Mouse (Mus musculus) testis, postnatal 10 days (tissue): ENCODE data around the gene Foxi1.

Experiments used
- DNase-seq: peaks from one replicate; pipeline ENCODE4 v3.0.0; 2021; ENCODE audit warnings: low spot score

The Foxi1 gene

DNA sequence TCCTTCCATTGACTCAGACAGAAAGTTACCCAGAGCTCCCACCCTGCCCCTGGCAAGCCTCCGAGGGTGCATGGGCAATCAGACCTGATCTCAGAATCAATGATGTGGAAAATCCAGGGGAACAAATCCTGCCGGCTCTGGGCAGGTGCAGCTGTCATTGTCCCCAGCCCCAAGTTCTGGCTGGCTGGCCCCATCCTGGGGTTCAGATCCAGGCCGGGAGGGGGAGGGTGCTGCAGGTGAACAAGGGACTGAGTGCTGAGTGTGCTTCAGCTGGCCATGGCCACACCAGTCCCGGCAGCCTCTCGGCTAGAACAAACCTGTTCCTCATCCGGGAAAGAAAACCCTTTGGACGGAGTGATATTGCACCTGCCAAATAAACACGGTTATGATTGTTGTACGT is 49.0 kb downstream of the Foxi1 start:
- DNase-seq = no peak

GRCm38 (mm10) chr11:34155235-34155634 is 52.7 kb downstream of the Foxi1 start:
- DNase-seq = no peak
